Mouse (Mus musculus) forebrain, postnatal 0 days (tissue): ENCODE results near the gene Thop1. TPM values are rescaled to one million over a fixed set of nuclear protein-coding genes. Genes with fewer than 3 reads are reported as not detected.
A peak's percentile ranks its signal among the peaks of the same experiment; 100 is the strongest.

Experiments
- ATAC-seq: fragments of 200-750 bp; cut with Nextera tagmentation; 2 replicates; pipeline ENCODE4 v1.8.0; 2017; ENCODE audit warnings: mild to moderate bottlenecking, moderate library complexity
- DNase-seq: peaks from one replicate; pipeline ENCODE4 v3.0.0-alpha.2; 2015
- H3K27ac ChIP-seq: fragments of 300-500 bp; sonication (generic); 2 replicates; pipeline ENCODE4 v1.5.1; 2014; ENCODE audit warnings: low read depth, mild to moderate bottlenecking, antibody characterized with exemption, low read length, moderate library complexity, mixed read lengths
- H3K27me3 ChIP-seq: fragments of 300-500 bp; sonication (generic); 2 replicates; pipeline ENCODE4 v1.6.1; 2014; ENCODE audit warnings: mild to moderate bottlenecking, low read length, mixed read lengths; ENCODE audit not compliant: insufficient read depth
- H3K36me3 ChIP-seq: fragments of 300-500 bp; sonication (generic); 2 replicates; pipeline ENCODE4 v1.6.1; 2014; ENCODE audit warnings: mild to moderate bottlenecking, moderate library complexity; ENCODE audit not compliant: insufficient read depth
- H3K4me1 ChIP-seq: fragments of 300-500 bp; sonication (generic); 2 replicates; pipeline ENCODE4 v1.6.1; 2014; ENCODE audit warnings: antibody characterized with exemption; ENCODE audit not compliant: insufficient read depth
- H3K4me2 ChIP-seq: fragments of 300-500 bp; sonication (generic); 2 replicates; pipeline ENCODE4 v1.6.1; 2014; ENCODE audit warnings: low read depth, mild to moderate bottlenecking, moderate library complexity
- H3K4me3 ChIP-seq: fragments of 300-500 bp; sonication (generic); 2 replicates; pipeline ENCODE4 v1.5.1; 2014; ENCODE audit warnings: low read depth, low read length, mixed read lengths
- H3K9ac ChIP-seq: fragments of 300-500 bp; sonication (generic); 2 replicates; pipeline ENCODE4 v1.6.1; 2014; ENCODE audit warnings: mild to moderate bottlenecking
- H3K9me3 ChIP-seq: fragments of 300-500 bp; sonication (generic); 2 replicates; pipeline ENCODE4 v1.6.1; 2016; ENCODE audit warnings: low read length
- CTCF ChIP-seq: sonication (generic); IDR thresholded peaks from 2 replicates; pipeline ENCODE4 v1.5.1; 2016; ENCODE audit warnings: antibody characterized with exemption, control low read depth, low read depth
- WGBS: fragments of 180-500 bp; shearing (Covaris S2); extraction: QIAGEN DNeasy Blood & Tissue Kit; methylation state at CpG from one replicate; pipeline ENCODE4 v1.1.7; 2014; 5-methylcytosine and 5-hydroxymethylcytosine counted together
- polyA plus RNA-seq: library from polyadenylated mRNA; unstranded; fragments of >200 nt; fragmentation: Nextera tagmentation; extraction: Ambion mirVana; gene quantifications from 2 replicates; pipeline ENCODE4 v1.2.1, GENCODE M21; 2015
- total RNA-seq: library from RNA; depleted of rRNA; stranded (reverse); fragments of >200 nt; gene quantifications from 2 replicates; pipeline ENCODE4 v1.2.3, GENCODE M21; 2014

Thop1 gene
- total and polyA plus RNA-seq, 2 experiments from 2014 or later = 45.9 to 69.0 TPM

- ATAC-seq (peak; percentile 63), DNase-seq (peak; percentile 50)
- Histone ChIP-seq H3K9ac (peak within 1 kb of the TSS; percentile 77), H3K4me1 (peaks cover 4% of the 10 kb centered on the region; the same call in 1 of the 2 replicates), H3K27ac (peak within 1 kb of the TSS; percentile 64), H3K9me3 (no peaks in the 10 kb centered on the region), H3K4me3 (peak within 1 kb of the TSS; percentile 45), H3K4me2 (peak within 1 kb of the TSS; percentile 93), H3K27me3 (no peaks in the 10 kb centered on the region; the same call in 1 of the 2 replicates), H3K36me3 (peaks cover 14% of the 10 kb centered on the region)
- peak; percentile 53 for TF ChIP-seq CTCF
- 40% methylated on average over 12 of the region's 12 CpGs for WGBS
Observed at GRCm38 (mm10) chr10:81025639-81026275, 44.1 kb upstream of the Thop1 start, which contains the start of gene Diras1. Gene Diras1 (minus strand): TSS chr10:81025662.

GRCm38 (mm10) chr10:81026857-81027256 lies 43.0 kb upstream of the Thop1 start:
- DNase-seq = no peak
- Histone ChIP-seq H3K27ac (no peak overlapping the region), H3K4me2 (no peak overlapping the region), H3K36me3 (peaks cover 20% of the 10 kb centered on the region), H3K27me3 (no peaks in the 10 kb centered on the region; the same call in 1 of the 2 replicates), H3K4me1 (peaks cover 4% of the 10 kb centered on the region; the same call in 1 of the 2 replicates), H3K9me3 (no peaks in the 10 kb centered on the region), H3K4me3 (no peak overlapping the region), H3K9ac (no peak overlapping the region)
- no peak for TF ChIP-seq CTCF
- ATAC-seq = no peak
- 94% methylated on average over 5 of the region's 5 CpGs for WGBS

- DNase-seq = no peak
- TF ChIP-seq CTCF = no peak
- Histone ChIP-seq H3K4me3 (no peak overlapping the region), H3K27ac (no peak overlapping the region), H3K9me3 (no peaks in the 10 kb centered on the region), H3K9ac (no peak overlapping the region), H3K4me2 (no peak overlapping the region), H3K27me3 (no peaks in the 10 kb centered on the region; the same call in 1 of the 2 replicates), H3K36me3 (peaks cover 20% of the 10 kb centered on the region), H3K4me1 (peaks cover 4% of the 10 kb centered on the region; the same call in 1 of the 2 replicates)
- ATAC-seq = no peak
- WGBS = 73% methylated on average over 4 of the region's 4 CpGs
Observed at GRCm38 (mm10) chr10:81027331-81027730, 42.5 kb upstream of the Thop1 start.

- Histone ChIP-seq H3K4me1 (peaks cover 4% of the 10 kb centered on the region; the same call in 1 of the 2 replicates), H3K36me3 (peaks cover 26% of the 10 kb centered on the region), H3K27me3 (no peaks in the 10 kb centered on the region), H3K9ac (no peak overlapping the region), H3K27ac (no peak overlapping the region), H3K9me3 (no peaks in the 10 kb centered on the region), H3K4me2 (no peak overlapping the region), H3K4me3 (no peak overlapping the region)
- ATAC-seq (no peak), DNase-seq (no peak)
- no peak for TF ChIP-seq CTCF
Observed at GRCm38 (mm10) chr10:81028219-81028618, 41.6 kb upstream of the Thop1 start.

GRCm38 (mm10) chr10:81029031-81029430 lies 40.8 kb upstream of the Thop1 start:
- Histone ChIP-seq H3K27me3 (no peaks in the 10 kb centered on the region), H3K4me3 (no peak overlapping the region), H3K9me3 (no peaks in the 10 kb centered on the region), H3K36me3 (peaks cover 26% of the 10 kb centered on the region), H3K9ac (no peak overlapping the region), H3K27ac (no peak overlapping the region), H3K4me1 (peaks cover 4% of the 10 kb centered on the region; the same call in 1 of the 2 replicates), H3K4me2 (no peak overlapping the region)
- ATAC-seq (no peak), DNase-seq (no peak)
- 59% methylated on average over 10 of the region's 10 CpGs for WGBS
- TF ChIP-seq CTCF = no peak

GRCm38 (mm10) chr10:81033586-81033985 lies 36.2 kb upstream of the Thop1 start:
- TF ChIP-seq CTCF = no peak
- Histone ChIP-seq H3K4me2 (no peak overlapping the region), H3K9me3 (no peaks in the 10 kb centered on the region), H3K4me1 (no peaks in the 10 kb centered on the region; the same call in 1 of the 2 replicates), H3K9ac (no peak overlapping the region), H3K27me3 (no peaks in the 10 kb centered on the region), H3K4me3 (no peak overlapping the region), H3K36me3 (peaks cover 26% of the 10 kb centered on the region), H3K27ac (no peak overlapping the region)
- DNase-seq (no peak), ATAC-seq (no peak)
- 87% methylated on average over 10 of the region's 10 CpGs for whole genome bisulfite sequencing

- Histone ChIP-seq H3K36me3 (peaks cover 11% of the 10 kb centered on the region), H3K27me3 (no peaks in the 10 kb centered on the region), H3K4me3 (no peak overlapping the region), H3K9me3 (no peaks in the 10 kb centered on the region), H3K4me2 (no peak overlapping the region), H3K9ac (no peak overlapping the region), H3K4me1 (no peaks in the 10 kb centered on the region; the same call in 1 of the 2 replicates), H3K27ac (no peak overlapping the region)
- no peak for ATAC-seq
- TF ChIP-seq CTCF = peak; percentile 45
- peak; percentile 25 for DNase-seq
- 79% methylated on average over 7 of the region's 7 CpGs for WGBS
Observed at GRCm38 (mm10) chr10:81036251-81036650, 33.6 kb upstream of the Thop1 start.
